Mouse (Mus musculus) hindbrain, embryonic 15.5 days (tissue): ENCODE measurements around the gene Gm17079. TPM values are rescaled to one million over a fixed set of nuclear protein-coding genes. Genes with fewer than 3 reads are reported as not detected.
A peak's percentile ranks its signal among the peaks of the same experiment; 100 is the strongest.
"Not testable (repeated sequence)": the region's sequence is repeated elsewhere in the genome, so short reads cannot be mapped to it uniquely, and the experiment has no call there.

ENCODE experiments used
- ATAC-seq: fragments of 200-750 bp; cut with Nextera tagmentation; 2 replicates; pipeline ENCODE4 v1.8.0; 2017; ENCODE audit warnings: low read depth, moderate number of reproducible peaks, moderate TSS enrichment; ENCODE audit not compliant: low FRiP score
- H3K27ac ChIP-seq: fragments of 300-500 bp; sonication (generic); replicated peaks from 2 replicates; pipeline ENCODE4 v1.5.1; 2015; ENCODE audit warnings: mild to moderate bottlenecking, inconsistent platforms
- H3K27me3 ChIP-seq: fragments of 300-500 bp; sonication (generic); 2 replicates; pipeline ENCODE4 v1.6.1; 2015; ENCODE audit warnings: control low read depth, inconsistent platforms
- H3K36me3 ChIP-seq: fragments of 300-500 bp; sonication (generic); 2 replicates; pipeline ENCODE4 v1.6.1; 2015; ENCODE audit warnings: control low read depth, inconsistent platforms
- H3K4me1 ChIP-seq: fragments of 300-500 bp; sonication (generic); replicated peaks from 2 replicates; pipeline ENCODE4 v1.6.1; 2015; ENCODE audit warnings: control low read depth, inconsistent platforms
- H3K4me2 ChIP-seq: fragments of 300-500 bp; sonication (generic); 2 replicates; pipeline ENCODE4 v1.6.1; 2015; ENCODE audit warnings: moderate library complexity, mild to moderate bottlenecking, inconsistent platforms
- H3K4me3 ChIP-seq: fragments of 300-500 bp; sonication (generic); 2 replicates; pipeline ENCODE4 v1.5.1; 2015; ENCODE audit warnings: mild to moderate bottlenecking, inconsistent platforms
- H3K9ac ChIP-seq: fragments of 300-500 bp; sonication (generic); 2 replicates; pipeline ENCODE4 v1.6.1; 2015; ENCODE audit warnings: inconsistent platforms
- H3K9me3 ChIP-seq: fragments of 300-500 bp; sonication (generic); 2 replicates; pipeline ENCODE4 v1.6.1; 2016; ENCODE audit warnings: control low read depth, inconsistent platforms
- WGBS: fragments of 180-500 bp; shearing (Covaris S2); methylation state at CpG from one replicate; pipeline ENCODE4 v1.1.7; 2015; 5-methylcytosine and 5-hydroxymethylcytosine counted together
- polyA plus RNA-seq: library from polyadenylated mRNA; unstranded; fragments of >200 nt; fragmentation: Nextera tagmentation; extraction: Ambion mirVana; gene quantifications from 2 replicates; pipeline ENCODE4 v1.2.1, GENCODE M21; 2015

Gene Gm17079
- polyA plus RNA-seq: not detected in 2 replicates

DNA sequence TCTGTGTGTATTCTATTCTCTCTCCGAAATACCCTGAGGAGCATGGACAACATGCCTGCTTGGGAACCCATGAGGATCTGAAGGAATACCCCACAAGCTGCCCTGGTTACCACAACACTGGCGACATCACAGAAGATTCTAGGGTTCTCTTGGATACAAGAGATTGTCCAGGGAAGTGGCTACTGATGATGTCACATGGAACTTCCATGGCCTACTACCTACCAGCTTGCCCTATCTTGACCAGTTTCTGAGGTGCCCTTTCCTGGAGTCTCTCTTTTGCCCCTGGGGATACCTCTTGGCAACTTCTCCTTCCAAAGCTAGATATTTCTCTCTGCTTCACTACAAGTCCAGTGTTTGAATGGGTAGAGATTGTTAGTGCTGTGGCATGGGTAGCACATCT is at the start of gene Gm17079:
Gm17079 (minus strand) TSS at position 101 of the 400 bp plus-strand sequence.
- not testable (repeated sequence) for H3K27ac ChIP-seq, H3K36me3 ChIP-seq, H3K4me3 ChIP-seq, H3K4me1 ChIP-seq, H3K9ac ChIP-seq, H3K9me3 ChIP-seq, H3K27me3 ChIP-seq, H3K4me2 ChIP-seq, ATAC-seq
- whole genome bisulfite sequencing: 75% methylated on average over 1 of the region's 2 CpGs

DNA sequence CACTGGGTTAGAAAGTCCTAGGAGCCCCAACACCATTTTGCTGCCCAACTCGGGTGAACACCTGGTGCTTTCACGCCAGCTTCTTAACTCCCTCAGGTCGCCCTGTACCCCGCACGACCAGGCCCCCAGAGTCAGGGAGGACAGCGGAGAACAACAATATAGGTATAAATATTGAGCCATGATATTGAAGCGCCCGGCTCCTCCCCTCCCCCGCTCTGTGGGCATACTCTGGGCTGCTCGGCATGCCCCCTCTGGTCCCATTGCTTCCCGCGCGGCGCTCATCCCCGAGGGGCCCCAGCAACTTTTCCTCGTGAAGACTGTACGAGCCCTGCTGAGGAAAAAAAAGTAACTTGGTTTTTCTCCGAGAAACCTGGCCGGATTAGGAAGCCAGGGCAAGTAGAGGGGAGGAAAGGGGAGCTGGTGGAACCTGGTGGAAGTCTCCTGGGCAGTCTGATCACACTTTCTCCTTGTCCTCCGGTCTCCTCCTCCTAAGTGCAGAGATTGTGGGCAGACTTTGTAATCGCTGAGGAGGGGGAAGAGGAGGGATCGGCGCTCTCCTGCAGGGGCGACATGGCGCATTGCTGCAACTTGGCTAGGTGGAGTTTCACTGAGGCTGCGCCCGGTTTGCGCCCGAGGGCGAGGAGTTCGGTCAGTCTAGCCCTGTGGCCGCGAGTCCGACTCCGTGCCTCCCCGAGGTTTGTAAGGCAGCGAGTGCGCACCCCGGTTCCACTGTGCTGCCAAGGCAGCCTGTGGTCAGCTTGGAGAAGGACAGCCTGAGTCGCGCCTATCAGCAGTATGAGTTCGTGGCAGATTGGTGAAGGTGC is 45.3 kb upstream of the Gm17079 start:
- Histone ChIP-seq H3K36me3 (no peaks in the 10 kb centered on the region), H3K4me3 (peak overlapping the region; percentile 40), H3K9ac (no peak overlapping the region), H3K27me3 (peaks cover 47% of the 10 kb centered on the region), H3K4me1 (peaks cover 23% of the 10 kb centered on the region), H3K27ac (no peak overlapping the region), H3K9me3 (no peaks in the 10 kb centered on the region), H3K4me2 (peak overlapping the region; percentile 81)
- ATAC-seq: peak; percentile 54
- WGBS: 1% methylated on average over 41 of the region's 42 CpGs

DNA sequence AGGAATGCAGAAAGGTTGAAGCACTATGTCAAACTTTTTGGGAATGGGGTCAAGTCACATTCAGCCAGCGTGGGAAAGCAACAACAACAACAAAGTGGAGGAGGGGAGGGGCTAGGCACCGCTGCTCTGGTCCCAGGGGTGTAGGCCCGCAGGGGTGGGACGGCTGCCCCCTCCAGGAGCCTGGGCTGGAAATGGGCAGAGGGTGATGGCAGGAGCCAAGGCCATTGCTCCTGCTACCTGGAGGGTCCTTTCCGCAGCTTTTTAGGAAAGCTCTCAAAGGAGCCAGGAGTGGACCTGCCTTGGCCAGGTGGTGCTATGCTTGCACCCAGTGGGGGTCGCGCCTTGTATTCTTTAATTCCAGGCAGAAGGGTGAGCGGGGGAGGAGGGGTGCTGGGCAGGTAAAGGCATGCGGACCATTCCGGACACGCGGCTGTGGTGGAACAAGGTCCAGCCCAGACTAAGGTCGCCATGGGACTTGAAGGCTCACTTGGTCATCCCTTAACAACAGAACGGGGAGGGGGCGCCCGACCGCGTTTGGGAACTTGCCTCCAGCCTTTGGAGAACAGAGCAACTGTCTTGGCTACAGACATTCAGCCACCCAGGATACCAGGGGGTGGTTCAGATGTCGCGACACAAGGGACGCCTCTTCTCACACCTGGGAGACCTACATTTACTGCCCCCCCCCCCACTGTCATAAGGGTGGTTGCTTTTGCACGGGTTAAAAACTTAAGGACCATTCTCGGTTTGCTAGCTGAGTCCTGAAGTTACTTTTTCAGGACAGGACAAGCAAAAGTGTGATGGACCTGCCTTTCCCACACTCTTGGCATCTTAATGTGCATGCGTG is 44.1 kb upstream of the Gm17079 start:
- peaks cover 47% of the 10 kb centered on the region for H3K27me3 ChIP-seq
- peak overlapping the region; percentile 81 for H3K4me2 ChIP-seq
- H3K27ac ChIP-seq: no peak overlapping the region
- peak overlapping the region; percentile 27 for H3K4me3 ChIP-seq
- no peaks in the 10 kb centered on the region for H3K36me3 ChIP-seq
- no peaks in the 10 kb centered on the region for H3K9me3 ChIP-seq
- ATAC-seq: 0 out of 2 replicates have a peak, but pooled peaks have one; percentile 42
- H3K9ac ChIP-seq: no peak overlapping the region
- peaks cover 23% of the 10 kb centered on the region for H3K4me1 ChIP-seq
- 2% methylated on average over 24 of the region's 24 CpGs for WGBS

DNA sequence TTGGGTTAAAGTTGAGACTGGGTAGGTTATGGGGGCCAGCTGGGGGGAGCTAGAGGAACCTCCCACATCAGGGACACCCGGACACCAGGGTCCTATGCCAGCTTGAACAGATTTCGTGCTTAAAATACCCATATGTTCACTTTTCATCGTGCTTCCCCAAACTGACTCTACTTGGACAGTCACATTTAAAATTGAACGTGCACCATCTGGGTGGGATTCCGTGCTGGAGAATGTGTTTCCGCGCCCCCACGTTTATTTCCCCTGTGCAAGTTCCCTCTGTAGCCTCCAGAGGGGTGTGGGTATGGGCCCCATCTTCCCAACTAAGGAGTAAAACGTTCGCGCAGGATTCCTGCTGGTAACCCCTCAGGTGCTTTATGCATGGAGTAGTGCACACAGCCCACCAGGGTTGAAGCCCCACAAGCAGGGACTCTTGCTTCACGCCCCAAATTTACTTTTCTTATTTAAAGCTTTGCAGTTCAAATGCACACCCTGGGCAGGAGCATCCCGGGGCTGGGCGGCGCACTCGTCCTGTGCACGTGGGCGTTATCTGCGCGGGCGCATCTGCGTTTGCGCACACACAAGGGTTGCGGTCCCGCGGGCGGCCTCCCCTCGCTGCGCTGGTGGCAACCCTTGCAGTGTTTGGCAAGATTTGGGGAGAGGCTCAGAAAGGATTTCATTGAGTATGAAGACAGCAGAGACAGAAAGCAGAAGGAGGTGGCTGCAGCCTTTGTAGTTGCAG is 43.3 kb upstream of the Gm17079 start:
- Histone ChIP-seq H3K27ac (no peak overlapping the region), H3K9me3 (no peaks in the 10 kb centered on the region), H3K36me3 (no peaks in the 10 kb centered on the region), H3K4me3 (peak overlapping the region; percentile 27), H3K4me2 (peak overlapping the region; percentile 81), H3K27me3 (peaks cover 47% of the 10 kb centered on the region), H3K4me1 (peaks cover 23% of the 10 kb centered on the region), H3K9ac (no peak overlapping the region)
- WGBS: 2% methylated on average over 29 of the region's 29 CpGs
- no peak for ATAC-seq

DNA sequence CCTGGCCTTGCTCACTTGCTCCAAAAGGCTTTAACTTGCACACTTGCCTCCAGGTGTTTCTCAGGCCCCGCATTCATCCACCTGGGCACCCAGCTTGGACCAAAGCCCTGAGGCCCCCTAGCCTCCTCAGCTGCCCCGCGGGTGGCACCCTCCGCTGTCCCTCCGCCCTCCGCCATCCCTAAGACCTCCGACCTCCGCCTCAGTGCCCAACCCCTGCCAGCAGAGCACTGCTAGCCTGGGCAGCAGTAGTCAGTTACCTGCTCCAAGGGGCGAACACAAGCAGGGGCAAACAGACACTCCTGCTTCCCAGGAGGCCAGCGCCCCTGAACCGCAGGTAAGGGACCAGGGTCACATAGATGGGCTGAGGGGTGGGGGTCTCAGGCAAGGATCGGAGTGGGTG is 42.7 kb upstream of the Gm17079 start:
- peaks cover 47% of the 10 kb centered on the region for H3K27me3 ChIP-seq
- WGBS: 16% methylated on average over 12 of the region's 12 CpGs
- H3K9ac ChIP-seq: no peak overlapping the region
- no peak overlapping the region for H3K4me3 ChIP-seq
- no peaks in the 10 kb centered on the region for H3K9me3 ChIP-seq
- no peaks in the 10 kb centered on the region for H3K36me3 ChIP-seq
- peaks cover 23% of the 10 kb centered on the region for H3K4me1 ChIP-seq
- no peak overlapping the region for H3K4me2 ChIP-seq
- ATAC-seq: no peak
- no peak overlapping the region for H3K27ac ChIP-seq

DNA sequence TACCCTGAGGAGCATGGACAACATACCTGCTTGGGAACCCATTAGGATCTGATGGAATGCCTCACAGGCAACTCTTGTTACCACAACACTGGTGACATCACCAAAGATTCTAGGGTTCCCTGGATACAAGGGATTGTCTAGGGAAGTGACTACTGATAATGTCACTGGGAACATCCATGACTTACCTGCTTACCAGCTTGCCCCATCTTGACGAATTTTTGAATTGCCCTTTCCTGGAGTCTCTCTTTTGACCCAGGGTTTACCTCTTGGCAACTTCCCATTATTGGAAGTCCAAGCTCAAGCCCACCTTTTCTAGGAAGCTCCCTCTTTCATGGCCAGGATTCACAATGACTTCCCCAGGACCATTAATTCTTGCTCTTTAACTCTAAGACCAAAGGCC is 21.8 kb upstream of the Gm17079 start, which contains the start of gene Gm5800:
Gm5800 (minus strand) TSS at position 101 of the 400 bp plus-strand sequence.
- Histone ChIP-seq H3K9me3 (no peaks in the 10 kb centered on the region), H3K4me1 (no peaks in the 10 kb centered on the region), H3K4me3 (no peak within 1 kb of the TSS), H3K27me3 (no peaks in the 10 kb centered on the region), H3K4me2 (no peak within 1 kb of the TSS), H3K27ac (no peak within 1 kb of the TSS), H3K36me3 (no peaks in the 10 kb centered on the region), H3K9ac (no peak within 1 kb of the TSS)
- 59% methylated on average over 1 of the region's 1 CpGs for WGBS
- ATAC-seq: no peak

DNA sequence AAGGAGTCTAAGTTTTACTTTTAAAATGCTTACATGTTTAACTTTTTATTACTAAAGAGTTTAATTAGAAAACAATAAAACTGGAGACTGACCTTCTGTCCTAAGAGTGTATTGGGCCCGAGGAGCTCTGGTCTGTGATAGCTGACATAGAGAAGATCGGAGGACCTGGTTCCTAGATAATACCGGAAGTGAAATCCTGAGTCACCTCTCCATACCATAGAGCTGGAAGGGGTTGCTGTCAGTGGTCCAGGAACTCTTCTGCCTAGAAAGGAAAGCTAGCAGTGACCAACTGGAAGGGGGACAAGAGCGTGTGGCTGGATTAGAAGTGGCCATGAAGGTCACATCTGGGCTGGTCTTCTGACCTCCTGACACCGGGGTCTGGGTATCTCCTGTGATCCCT is 18.0 kb downstream of the Gm17079 start:
- Histone ChIP-seq H3K27me3 (no peaks in the 10 kb centered on the region), H3K4me1 (no peaks in the 10 kb centered on the region), H3K9ac (no peak overlapping the region), H3K4me3 (no peak overlapping the region), H3K27ac (no peak overlapping the region), H3K9me3 (no peaks in the 10 kb centered on the region), H3K36me3 (no peaks in the 10 kb centered on the region), H3K4me2 (no peak overlapping the region)
- ATAC-seq: no peak
- WGBS: 91% methylated on average over 5 of the region's 5 CpGs

Other genes starting within 250 kb of the Gm17079 start
- gene Vmn2r89, start 243.6 kb downstream of the Gm17079 start, polyA plus RNA-seq: not detected in 2 replicates
- not detected in 2 replicates for gene Gm5622, start 142.7 kb downstream of the Gm17079 start, polyA plus RNA-seq
- not detected in 2 replicates for gene Gm17175, start 121.4 kb downstream of the Gm17079 start, polyA plus RNA-seq
- not detected in 2 replicates for gene Gm17174, start 103.3 kb downstream of the Gm17079 start, polyA plus RNA-seq
- not detected in 2 replicates for gene Gm17078, start 84.2 kb downstream of the Gm17079 start, polyA plus RNA-seq
- gene Gm4181, start 59.8 kb downstream of the Gm17079 start, polyA plus RNA-seq: not detected in 2 replicates
- gene Gm5800, start 21.7 kb upstream of the Gm17079 start, polyA plus RNA-seq: not detected in 2 replicates
- gene Ang4, start 78.1 kb upstream of the Gm17079 start, polyA plus RNA-seq: not detected in 2 replicates
- not detected in 2 replicates for gene AY358078, start 104.6 kb upstream of the Gm17079 start, polyA plus RNA-seq
- not detected in 2 replicates for gene Ear6, start 158.2 kb upstream of the Gm17079 start, polyA plus RNA-seq
- 75.2 and 82.7 TPM in 2 replicates for gene Mettl17, start 189.4 kb upstream of the Gm17079 start, polyA plus RNA-seq
- 2.0 and 2.1 TPM in 2 replicates for gene Slc39a2, start 197.4 kb upstream of the Gm17079 start, polyA plus RNA-seq
- 235 and 267 TPM in 2 replicates for gene Ndrg2, start 218.7 kb upstream of the Gm17079 start, polyA plus RNA-seq
- not detected in 2 replicates for gene Tppp2, start 223.0 kb upstream of the Gm17079 start, polyA plus RNA-seq
- gene Rnase13, start 227.3 kb upstream of the Gm17079 start, polyA plus RNA-seq: not detected in 2 replicates